ENCODE assay signal across 8 mouse cellular contexts in the genomic region with DNA sequence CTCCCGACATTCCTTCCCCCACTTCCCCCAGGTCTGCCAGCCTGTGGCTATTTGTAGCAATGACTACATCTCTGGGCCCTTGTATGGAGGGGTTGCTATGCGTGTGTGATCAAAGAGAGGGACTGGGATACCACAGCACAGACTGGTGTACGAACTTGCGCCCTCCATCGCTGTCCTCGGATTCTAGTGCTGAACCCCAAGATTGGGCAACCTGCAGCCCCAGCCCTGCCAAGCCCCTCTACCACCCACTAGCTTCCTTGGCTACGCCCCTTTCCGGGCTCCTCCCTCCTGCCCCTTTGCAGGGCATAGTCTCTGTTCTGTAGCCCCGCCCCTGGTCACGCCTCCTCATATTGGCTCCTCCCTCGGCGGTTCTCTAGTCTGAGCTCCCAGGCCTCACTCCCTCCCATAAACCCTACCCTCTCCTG. TPM values are rescaled to one million over a fixed set of nuclear protein-coding genes. Genes with fewer than 3 reads are reported as not detected.
DNase-seq lines count a peak whose midpoint lies in the region; ATAC-seq and TF ChIP-seq lines count a peak whose summit lies in the region.

A gene (plus strand): TSS at position 406 of the 425 bp plus-strand sequence.

- TF ChIP-seq CTCF in spleen, adult 2 months (IDR thresholded peaks at IDR 0.05; ENCODE audit: extremely low read depth, insufficient read depth, insufficient read length, insufficient replicate concordance) = no peak

- H3K27ac ChIP-seq in limb, embryonic 10.5 days = peak within 1 kb of the TSS; percentile 83
- peak within 1 kb of the TSS; percentile 83 for H3K27ac ChIP-seq in midbrain, embryonic 12.5 days (replicated peaks)
- H3K27ac ChIP-seq in spleen, adult 2 months (ENCODE audit: insufficient read depth, low read length) = no peak within 1 kb of the TSS

- H3K36me3 ChIP-seq in limb, embryonic 10.5 days = peaks cover 12% of the 10 kb centered on the region
- 0 out of 2 replicates have a peak, but pooled peaks cover 16% of the 10 kb centered on the region for H3K36me3 ChIP-seq in midbrain, embryonic 12.5 days
- H3K36me3 ChIP-seq in spleen, adult 2 months (ENCODE audit: control insufficient read depth, insufficient read depth, low read length) = peaks cover 2% of the 10 kb centered on the region; the same call in 1 of the 2 replicates

- no peak for TF ChIP-seq POLR2A in spleen, adult 2 months (IDR thresholded peaks at IDR 0.05; ENCODE audit: low read depth, low read length)

- peaks cover 26% of the 10 kb centered on the region for H3K27me3 ChIP-seq in limb, embryonic 10.5 days (ENCODE audit: low read depth, poor library complexity, severe bottlenecking)
- H3K27me3 ChIP-seq in midbrain, embryonic 12.5 days = no peaks in the 10 kb centered on the region
- peaks cover 6% of the 10 kb centered on the region for H3K27me3 ChIP-seq in spleen, adult 2 months (ENCODE audit: control insufficient read depth, insufficient read depth, low read length)

- H3K9ac ChIP-seq in midbrain, embryonic 12.5 days (replicated peaks) = peak within 1 kb of the TSS; percentile 83

- H3K9me3 ChIP-seq in limb, embryonic 10.5 days (replicated peaks) = no peaks in the 10 kb centered on the region
- H3K9me3 ChIP-seq in midbrain, embryonic 12.5 days = no peaks in the 10 kb centered on the region

- peak; percentile 61 for DNase-seq in CD4-positive, CD25-positive, alpha-beta regulatory T cell, adult 2 months (ENCODE audit: low read depth, low spot score)
- peak; percentile 92 for DNase-seq in embryo, embryonic 9.5 days (ENCODE audit: extremely low spot score)
- peak; percentile 96 for DNase-seq in heart, adult 11 months
- peak; percentile 49 for DNase-seq in kidney, adult 11 months
- peak; percentile 81 for DNase-seq in limb, embryonic 10.5 days (ENCODE audit: low spot score)
- peak in 1 of 2 experiments; percentile 17 for DNase-seq in spleen, adult 2 months (ENCODE audit: low read depth in 1 of 2, low spot score in 2 of 2)

- peak within 1 kb of the TSS; percentile 78 for H3K4me2 ChIP-seq in midbrain, embryonic 12.5 days (replicated peaks)

- no peak for ATAC-seq in CD4-positive, CD25-positive, alpha-beta regulatory T cell, adult 4 months
- peak; percentile 86 for ATAC-seq in midbrain, embryonic 12.5 days (ENCODE audit: low FRiP score, low read depth)

- peak within 1 kb of the TSS; percentile 71 for H3K4me3 ChIP-seq in limb, embryonic 10.5 days
- H3K4me3 ChIP-seq in midbrain, embryonic 12.5 days = peak within 1 kb of the TSS; percentile 63
- H3K4me3 ChIP-seq in spleen, adult 2 months (ENCODE audit: extremely low read depth, insufficient read depth, insufficient read length) = peak within 1 kb of the TSS; percentile 24; the same call in 1 of the 2 replicates

- WGBS in limb, embryonic 10.5 days = under 1% methylated on average over 12 of the region's 12 CpGs
- under 1% methylated on average over 12 of the region's 12 CpGs for WGBS in midbrain, embryonic 12.5 days
- WGBS in spleen, adult 2 months = 14% methylated on average over 12 of the region's 12 CpGs

- H3K4me1 ChIP-seq in limb, embryonic 10.5 days = peaks cover 37% of the 10 kb centered on the region
- H3K4me1 ChIP-seq in midbrain, embryonic 12.5 days = peaks cover 50% of the 10 kb centered on the region
- peaks cover 7% of the 10 kb centered on the region; the same call in 1 of the 2 replicates for H3K4me1 ChIP-seq in spleen, adult 2 months (ENCODE audit: control insufficient read depth, insufficient read depth, insufficient read length)

RNA-seq across cellular contexts. Expression of the gene that starts here (rescaled TPM):
- polyA plus RNA-seq in CD4-positive, CD25-positive, alpha-beta regulatory T cell, adult 4 months (2017; shearing (Covaris generic)) = not detected
- polyA plus RNA-seq in limb, embryonic 10.5 days (2016; fragmentation: Nextera tagmentation; extraction: Ambion mirVana) = 0.05 and 0.09 TPM in 2 replicates
- polyA plus RNA-seq in midbrain, embryonic 12.5 days (2016; fragmentation: Nextera tagmentation; extraction: Ambion mirVana) = 0.48 and 0.55 TPM in 2 replicates
- polyA plus RNA-seq in spleen, adult 2 months (2012; rRNA removed) = 1.2 and 2.5 TPM in 2 replicates

Comparison
In these comparisons a context has a peak if more than half of its experiments do, and no peak if none do; other contexts are left out.
1. Peak in DNase-seq, H3K4me3 ChIP-seq and H3K27ac ChIP-seq in limb, embryonic 10.5 days; RNA of the gene not detected or under 1 TPM.
2. Peak in ATAC-seq, H3K4me3 ChIP-seq, H3K27ac ChIP-seq, H3K9ac ChIP-seq and H3K4me2 ChIP-seq in midbrain, embryonic 12.5 days; RNA of the gene not detected or under 1 TPM.